Mouse (Mus musculus) thymus, adult 2 months (tissue): ENCODE results near the gene Ttf2. TPM values are rescaled to one million over a fixed set of nuclear protein-coding genes. Genes with fewer than 3 reads are reported as not detected.

Source experiments
- DNase-seq: peaks from one replicate; pipeline ENCODE4 v3.0.0; 2021
- H3K27ac ChIP-seq: fragments of 200-500 bp; 2 replicates; pipeline ENCODE4 v1.5.1; 2012; ENCODE audit warnings: low read length, control low read depth; ENCODE audit not compliant: control insufficient read depth, insufficient read depth
- H3K27me3 ChIP-seq: fragments of 200-500 bp; 2 replicates; pipeline ENCODE4 v1.6.1; 2012; ENCODE audit warnings: mild to moderate bottlenecking, low read length, moderate library complexity, mixed read lengths; ENCODE audit not compliant: control insufficient read depth, insufficient read depth
- H3K36me3 ChIP-seq: fragments of 200-500 bp; 2 replicates; pipeline ENCODE4 v1.6.1; 2012; ENCODE audit warnings: mild to moderate bottlenecking, low read length, moderate library complexity; ENCODE audit not compliant: control insufficient read depth, insufficient read depth
- H3K4me1 ChIP-seq: fragments of 200-500 bp; replicated peaks from 2 replicates; pipeline ENCODE4 v1.6.1; 2012; ENCODE audit warnings: low read length; ENCODE audit not compliant: control insufficient read depth, insufficient read depth
- H3K4me3 ChIP-seq: fragments of 200-500 bp; 2 replicates; pipeline ENCODE4 v1.5.1; 2012; ENCODE audit warnings: mild to moderate bottlenecking, low read length, control low read depth, moderate library complexity; ENCODE audit not compliant: control insufficient read depth, insufficient read depth
- CTCF ChIP-seq: fragments of 200-500 bp; IDR thresholded peaks from 2 replicates; pipeline ENCODE4 v1.5.1; 2012; ENCODE audit warnings: mild to moderate bottlenecking, control low read depth, low read length, moderate library complexity, borderline replicate concordance; ENCODE audit not compliant: control insufficient read depth, poor library complexity, insufficient read depth; ENCODE audit errors: extremely low read depth
- POLR2A ChIP-seq: fragments of 200-500 bp; IDR thresholded peaks from 2 replicates; pipeline ENCODE4 v1.6.1; 2012; ENCODE audit warnings: mild to moderate bottlenecking, low read length, control low read depth, moderate library complexity; ENCODE audit not compliant: control insufficient read depth, poor library complexity, insufficient read depth; ENCODE audit errors: extremely low read depth
- WGBS: fragments of 180-500 bp; shearing (Covaris S2); methylation state at CpG from one replicate; pipeline ENCODE4 v1.1.7; 2018; 5-methylcytosine and 5-hydroxymethylcytosine counted together
- polyA plus RNA-seq: library from polyadenylated mRNA; depleted of rRNA; stranded (reverse); fragments of >200 nt; gene quantifications from 2 replicates; pipeline ENCODE4 v1.2.3, GENCODE M21; 2012

The Ttf2 gene
- polyA plus RNA-seq, 1 experiment = 9.4 TPM

GRCm38 (mm10) chr3:100920611-100921140 lies 48.8 kb downstream of the Ttf2 start:
- Histone ChIP-seq H3K27me3 (no peaks in the 10 kb centered on the region), H3K4me1 (peaks cover 12% of the 10 kb centered on the region), H3K27ac (no peak overlapping the region), H3K4me3 (peak overlapping the region; percentile 40), H3K36me3 (no peaks in the 10 kb centered on the region)
- DNase-seq = no peak
- 21% methylated on average over 9 of the region's 9 CpGs for WGBS
- no peak for TF ChIP-seq POLR2A
- no peak for TF ChIP-seq CTCF

DNA sequence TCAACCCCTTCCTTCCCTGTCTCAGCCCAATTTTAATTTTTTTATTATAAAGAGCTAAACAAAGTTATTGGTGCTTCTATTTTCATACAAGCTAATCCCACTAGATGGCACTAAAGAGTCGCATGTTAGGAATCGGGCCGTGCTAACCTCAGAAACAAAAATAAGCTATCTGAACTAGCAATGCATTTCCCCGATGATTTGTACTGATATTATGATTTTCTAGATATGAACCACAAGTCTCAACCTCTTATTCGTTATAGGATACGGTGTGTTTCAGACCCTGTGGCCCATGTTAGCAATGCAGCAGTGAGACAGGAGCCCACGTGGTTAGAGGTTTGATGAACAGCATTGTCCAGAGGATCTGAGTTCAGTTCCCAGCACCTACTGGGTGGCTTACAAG lies 52.6 kb downstream of the Ttf2 start:
- Histone ChIP-seq H3K4me1 (0 out of 2 replicates have a peak, but pooled peaks cover 2% of the 10 kb centered on the region), H3K36me3 (no peaks in the 10 kb centered on the region), H3K4me3 (no peak overlapping the region), H3K27me3 (no peaks in the 10 kb centered on the region), H3K27ac (no peak overlapping the region)
- WGBS = 5% methylated on average over 7 of the region's 7 CpGs
- no peak for TF ChIP-seq POLR2A
- TF ChIP-seq CTCF = no peak
- DNase-seq = no peak

DNA sequence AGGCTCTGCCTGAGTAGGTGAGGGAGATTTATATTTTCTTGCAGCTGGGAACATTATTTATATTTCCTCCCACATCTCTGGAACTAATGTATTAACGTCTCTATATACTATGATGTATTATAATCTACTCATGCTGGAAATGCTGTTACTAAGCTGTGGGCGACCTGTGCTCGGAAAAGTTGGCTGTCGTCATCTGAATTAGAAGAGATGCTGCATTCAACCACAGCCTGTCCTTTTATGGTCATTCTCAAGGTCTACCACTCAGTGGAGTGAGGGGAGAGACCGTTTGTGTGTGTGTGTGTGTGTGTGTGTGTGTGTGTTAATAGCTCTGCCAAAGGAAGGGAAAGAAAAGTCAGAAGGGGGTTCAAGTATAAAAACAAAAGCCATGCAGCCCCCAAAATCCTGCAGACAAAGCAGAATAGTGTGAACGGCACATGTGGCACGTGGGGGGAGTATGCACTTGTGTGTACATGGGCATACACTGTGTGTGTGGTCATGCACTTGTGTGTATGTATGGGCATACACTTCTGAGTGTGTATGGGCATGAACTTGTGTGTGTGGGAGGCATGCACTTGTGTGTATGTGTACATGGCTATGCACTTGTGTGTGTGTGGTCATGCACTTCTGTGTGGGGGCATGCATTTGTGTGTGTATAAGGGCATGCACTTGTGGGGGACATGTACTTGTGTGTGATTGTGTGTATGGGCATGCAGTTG lies 57.8 kb downstream of the Ttf2 start:
- Histone ChIP-seq H3K4me1 (no peaks in the 10 kb centered on the region; the same call in 1 of the 2 replicates), H3K27ac (no peak overlapping the region), H3K27me3 (no peaks in the 10 kb centered on the region), H3K4me3 (no peak overlapping the region), H3K36me3 (no peaks in the 10 kb centered on the region)
- TF ChIP-seq POLR2A (no peak), CTCF (no peak)
- 85% methylated on average over 7 of the region's 7 CpGs for WGBS
- DNase-seq = no peak

DNA sequence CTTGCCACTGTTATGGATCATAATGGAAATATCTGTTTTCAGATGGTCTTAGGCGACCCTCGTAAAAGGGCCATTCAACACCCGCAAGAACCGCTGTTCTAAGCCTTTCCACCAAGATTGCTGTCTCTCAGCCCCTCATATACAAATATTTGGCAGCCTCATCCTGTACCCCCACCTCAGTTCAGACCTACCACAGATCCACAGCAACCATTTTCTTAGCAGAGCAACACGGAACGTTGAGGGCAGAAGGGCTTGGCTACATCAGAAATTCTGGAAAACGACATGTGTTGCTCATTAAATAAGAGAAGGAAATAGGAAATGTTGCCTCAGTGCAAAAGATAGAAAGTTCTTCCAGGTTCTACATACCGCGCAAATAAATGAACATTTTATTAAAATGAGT lies 58.4 kb downstream of the Ttf2 start:
- 92% methylated on average over 9 of the region's 9 CpGs for WGBS
- TF ChIP-seq POLR2A (no peak), CTCF (no peak)
- Histone ChIP-seq H3K4me1 (no peaks in the 10 kb centered on the region; the same call in 1 of the 2 replicates), H3K27me3 (no peaks in the 10 kb centered on the region), H3K4me3 (no peak overlapping the region), H3K27ac (no peak overlapping the region), H3K36me3 (no peaks in the 10 kb centered on the region)
- no peak for DNase-seq

GRCm38 (mm10) chr3:100910621-100911020 lies 58.8 kb downstream of the Ttf2 start:
- no peaks in the 10 kb centered on the region; the same call in 1 of the 2 replicates for H3K4me1 ChIP-seq
- H3K27me3 ChIP-seq = no peaks in the 10 kb centered on the region
- H3K36me3 ChIP-seq = no peaks in the 10 kb centered on the region
- no peak overlapping the region for H3K4me3 ChIP-seq
- DNase-seq = no peak
- no peak for TF ChIP-seq CTCF
- TF ChIP-seq POLR2A = no peak
- WGBS = 93% methylated on average over 5 of the region's 5 CpGs
- H3K27ac ChIP-seq = no peak overlapping the region

DNA sequence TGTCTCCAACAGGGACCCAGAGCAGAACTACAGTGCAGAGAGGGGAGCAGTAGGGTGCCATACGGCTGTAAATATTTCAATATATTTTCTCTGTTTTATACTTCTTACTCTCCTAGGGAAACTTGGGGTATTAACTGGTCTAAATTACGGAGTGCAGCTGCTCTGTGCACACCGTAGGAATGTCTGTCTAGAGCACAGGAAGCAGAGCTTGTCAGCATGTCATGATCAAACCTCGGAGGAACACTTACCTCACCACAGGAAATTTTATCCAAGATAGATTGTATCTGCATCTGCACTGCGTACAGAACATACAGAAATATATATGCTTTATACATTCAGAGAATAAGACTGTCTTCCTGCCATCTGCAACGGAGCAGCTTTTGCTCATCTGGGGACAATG lies 60.9 kb downstream of the Ttf2 start:
- H3K4me3 ChIP-seq = no peak overlapping the region
- no peak overlapping the region for H3K27ac ChIP-seq
- no peaks in the 10 kb centered on the region for H3K36me3 ChIP-seq
- no peaks in the 10 kb centered on the region; the same call in 1 of the 2 replicates for H3K4me1 ChIP-seq
- H3K27me3 ChIP-seq = no peaks in the 10 kb centered on the region
- 8% methylated on average over 6 of the region's 6 CpGs for WGBS
- TF ChIP-seq POLR2A = no peak
- no peak for TF ChIP-seq CTCF
- DNase-seq = no peak
